Mouse (Mus musculus): ENCODE data around the gene Ric8b. TPM values are rescaled to one million over a fixed set of nuclear protein-coding genes. Genes with fewer than 3 reads are reported as not detected.

The Ric8b gene
- 21.2 TPM for polyA plus RNA-seq (2017; shearing (Covaris generic))

GRCm38 (mm10) chr10:84916810-84917730 is at the start of gene Ric8b:
Ric8b (plus strand) TSS chr10:84917616.

Other genes with a start within 250 kb of the Ric8b start
- gene Rfx4, start 161.6 kb upstream of the Ric8b start, polyA plus RNA-seq (2017; shearing (Covaris generic)) = not detected
- gene Fhl4, start 184.9 kb downstream of the Ric8b start, polyA plus RNA-seq (2017; shearing (Covaris generic)) = 0.89 TPM
- 12.3 TPM for gene Tmem263, start 185.0 kb downstream of the Ric8b start, polyA plus RNA-seq (2017; shearing (Covaris generic))
- gene Mterf2, start 210.4 kb downstream of the Ric8b start, polyA plus RNA-seq (2017; shearing (Covaris generic)) = 22.4 TPM